Mouse (Mus musculus) spleen, embryonic (tissue): ENCODE results near the gene Olfr209.
"Not testable (repeated sequence)": the region's sequence is repeated elsewhere in the genome, so short reads cannot be mapped to it uniquely, and the experiment has no call there.

Source experiments
- CTCF ChIA-PET: fragments of 350-600 bp; sonication (Branson Sonifier 250); formaldehyde crosslinking; loops from one replicate; lab custom pipeline; 2022; lab: Charles Lee

The Olfr209 gene

GRCm38 (mm10) chr16:59363893-59364292, at the start of gene Olfr209:
Olfr209 (minus strand) TSS chr16:59363993.
- CTCF ChIA-PET: no interaction called here

- CTCF ChIA-PET: no interaction called here
These were observed 49.7 kb upstream of the Olfr209 start for GRCm38 (mm10) chr16:59413475-59413874.

GRCm38 (mm10) chr16:59409800-59410199, 46.0 kb upstream of the Olfr209 start:
- CTCF ChIA-PET: no interaction called here

GRCm38 (mm10) chr16:59409341-59409748, 45.6 kb upstream of the Olfr209 start:
- CTCF ChIA-PET: no interaction called here

GRCm38 (mm10) chr16:59407032-59407431, 43.2 kb upstream of the Olfr209 start, which contains the start of gene Gabrr3:
Gabrr3 (plus strand) TSS chr16:59407332.
- CTCF ChIA-PET: no interaction called here

- CTCF ChIA-PET: interaction anchor here (0.7 kb wide), 1 partner anchor 87 kb away, joined by 6 read pairs; no protein-coding TSS in a partner anchor
These were observed 41.0 kb upstream of the Olfr209 start for GRCm38 (mm10) chr16:59404798-59405197.

- CTCF ChIA-PET: interaction anchor here (1.0 kb wide), 1 partner anchor 950 kb away, joined by 3 read pairs; no protein-coding TSS in a partner anchor
These were observed 39.9 kb upstream of the Olfr209 start for GRCm38 (mm10) chr16:59403684-59404083.

- CTCF ChIA-PET: no interaction called here
These were observed 38.2 kb upstream of the Olfr209 start for GRCm38 (mm10) chr16:59401985-59402384.

GRCm38 (mm10) chr16:59401102-59401501, 37.3 kb upstream of the Olfr209 start:
- CTCF ChIA-PET: no interaction called here

GRCm38 (mm10) chr16:59393300-59393699, 29.5 kb upstream of the Olfr209 start:
- CTCF ChIA-PET: no interaction called here

- CTCF ChIA-PET: no interaction called here
These were observed 14.6 kb downstream of the Olfr209 start, which contains the start of gene Olfr206 for GRCm38 (mm10) chr16:59349146-59349545. Olfr206 (minus strand) TSS chr16:59349246.

- CTCF ChIA-PET: no interaction called here
These were observed 32.8 kb downstream of the Olfr209 start, which contains the start of gene Olfr205 for GRCm38 (mm10) chr16:59331038-59331437. Olfr205 (minus strand) TSS chr16:59331138.

- CTCF ChIA-PET: not testable (repeated sequence)
These were observed 40.5 kb downstream of the Olfr209 start for GRCm38 (mm10) chr16:59323262-59323661.

- CTCF ChIA-PET: no interaction called here
These were observed 45.6 kb downstream of the Olfr209 start, which contains the start of gene Olfr204 for GRCm38 (mm10) chr16:59318148-59318547. Olfr204 (minus strand) TSS chr16:59318248.
